Mouse (Mus musculus) MEL-GATA-1-ER (cell line): ENCODE measurements around the gene Hoxb1.

ENCODE experiments used
- DNase-seq: peaks from one replicate; pipeline ENCODE4 v3.0.0-alpha.2; 2012; ENCODE audit warnings: low read depth; ENCODE audit errors: extremely low read depth

Hoxb1 gene

GRCm38 (mm10) chr11:96349491-96350340, 15.8 kb upstream of the Hoxb1 start:
- no peak for DNase-seq

GRCm38 (mm10) chr11:96350341-96350624, 15.3 kb upstream of the Hoxb1 start, which contains the start of gene Hoxb2:
TSS of gene Hoxb2 (plus strand) at chr11:96350525.
- DNase-seq: no peak

- DNase-seq: no peak
Measured at GRCm38 (mm10) chr11:96350791-96351190, 14.8 kb upstream of the Hoxb1 start.

- no peak for DNase-seq
Measured at GRCm38 (mm10) chr11:96351312-96351711, 14.2 kb upstream of the Hoxb1 start.

- no peak for DNase-seq
Measured at GRCm38 (mm10) chr11:96351831-96352230, 13.7 kb upstream of the Hoxb1 start.

GRCm38 (mm10) chr11:96352691-96353521, 12.6 kb upstream of the Hoxb1 start:
- DNase-seq: no peak

GRCm38 (mm10) chr11:96353522-96353841, 12.1 kb upstream of the Hoxb1 start:
- no peak for DNase-seq

GRCm38 (mm10) chr11:96353939-96354338, 11.6 kb upstream of the Hoxb1 start:
- DNase-seq: no peak

GRCm38 (mm10) chr11:96354376-96354775, 11.2 kb upstream of the Hoxb1 start:
- no peak for DNase-seq

- DNase-seq: no peak
Measured at GRCm38 (mm10) chr11:96354801-96355311, 10.7 kb upstream of the Hoxb1 start.

GRCm38 (mm10) chr11:96363807-96364206, 1.7 kb upstream of the Hoxb1 start:
- no peak for DNase-seq

GRCm38 (mm10) chr11:96366092-96367041, 815 bp downstream of the Hoxb1 start:
- DNase-seq: no peak

- no peak for DNase-seq
Measured at GRCm38 (mm10) chr11:96367141-96367540, 1.6 kb downstream of the Hoxb1 start.

GRCm38 (mm10) chr11:96368686-96369085, 3.1 kb downstream of the Hoxb1 start:
- no peak for DNase-seq

- DNase-seq: no peak
Measured at GRCm38 (mm10) chr11:96369140-96369539, 3.6 kb downstream of the Hoxb1 start.

GRCm38 (mm10) chr11:96371726-96372125, 6.2 kb downstream of the Hoxb1 start:
- DNase-seq: no peak

- DNase-seq: no peak
Measured at GRCm38 (mm10) chr11:96372519-96372918, 7.0 kb downstream of the Hoxb1 start.

GRCm38 (mm10) chr11:96374810-96375209, 9.3 kb downstream of the Hoxb1 start:
- no peak for DNase-seq

GRCm38 (mm10) chr11:96383381-96383780, 17.8 kb downstream of the Hoxb1 start:
- no peak for DNase-seq

- DNase-seq: no peak
Measured at GRCm38 (mm10) chr11:96387635-96388034, 22.1 kb downstream of the Hoxb1 start.
